Mouse (Mus musculus): Measurements from ENCODE around the gene Ctcfl.

- TF ChIP-seq CTCF (IDR thresholded peaks at IDR 0.05; ENCODE audit: low read depth) (no peak), EP300 (optimal IDR thresholded peaks at IDR 0.05) (no peak)
These were observed 62.9 kb downstream of the Ctcfl start for GRCm38 (mm10) chr2:173056303-173056881.
